Mouse (Mus musculus) thymus, postnatal 0 days (tissue): ENCODE data around the gene Tpsab1. TPM values are rescaled to one million over a fixed set of nuclear protein-coding genes. Genes with fewer than 3 reads are reported as not detected.

Experiments used
- DNase-seq: peaks from one replicate; pipeline ENCODE4 v3.0.0-alpha.2; 2015; ENCODE audit warnings: low spot score
- polyA plus RNA-seq: library from polyadenylated mRNA; unstranded; fragments of >200 nt; fragmentation: Nextera tagmentation; extraction: Ambion mirVana; gene quantifications from 2 replicates; pipeline ENCODE4 v1.2.1, GENCODE M21; 2015

Gene Tpsab1
- 0.30 and 0.40 TPM in 2 replicates for polyA plus RNA-seq

DNA sequence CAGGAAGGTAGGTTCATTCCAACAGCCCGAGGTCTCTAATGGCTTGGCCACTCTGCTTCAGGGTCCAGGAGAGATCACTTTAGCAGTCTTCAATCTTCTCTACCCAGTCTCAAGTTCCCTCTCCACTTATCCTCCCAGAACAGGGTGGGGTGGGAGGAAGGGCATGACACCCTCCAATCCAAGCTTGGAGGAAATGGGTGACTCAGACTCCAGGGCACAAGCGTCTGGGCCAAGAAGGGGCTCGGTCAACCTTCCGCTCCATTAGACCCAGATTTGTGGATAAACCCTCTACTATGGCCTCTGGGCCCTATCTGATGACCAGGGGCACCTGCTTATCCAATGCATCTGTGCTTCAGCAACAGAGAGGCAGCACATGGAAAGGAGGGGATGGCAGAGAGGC lies at the start of gene Tpsab1:
TSS of gene Tpsab1 (minus strand) at position 101 of the 400 bp plus-strand sequence.
- no peak for DNase-seq

DNA sequence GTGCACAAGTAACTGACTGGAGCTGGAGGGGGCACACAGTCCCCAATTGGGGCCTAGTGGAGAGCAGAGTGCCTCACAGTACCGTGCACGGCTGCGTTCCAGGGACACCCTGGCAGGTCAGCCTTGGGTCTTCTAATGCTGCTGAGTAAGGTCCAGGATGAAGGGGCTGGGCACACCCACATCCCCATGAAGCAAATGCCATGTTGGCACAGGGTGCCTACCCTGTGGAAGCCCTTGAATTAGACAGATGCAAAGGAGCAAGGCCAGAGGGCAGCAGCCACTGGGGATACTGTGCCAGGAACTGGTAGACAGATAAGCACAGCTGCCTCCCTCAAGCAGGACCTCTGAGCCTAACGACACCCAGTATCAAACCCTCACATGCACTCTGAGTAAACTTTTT lies 49.2 kb upstream of the Tpsab1 start:
- no peak for DNase-seq

DNA sequence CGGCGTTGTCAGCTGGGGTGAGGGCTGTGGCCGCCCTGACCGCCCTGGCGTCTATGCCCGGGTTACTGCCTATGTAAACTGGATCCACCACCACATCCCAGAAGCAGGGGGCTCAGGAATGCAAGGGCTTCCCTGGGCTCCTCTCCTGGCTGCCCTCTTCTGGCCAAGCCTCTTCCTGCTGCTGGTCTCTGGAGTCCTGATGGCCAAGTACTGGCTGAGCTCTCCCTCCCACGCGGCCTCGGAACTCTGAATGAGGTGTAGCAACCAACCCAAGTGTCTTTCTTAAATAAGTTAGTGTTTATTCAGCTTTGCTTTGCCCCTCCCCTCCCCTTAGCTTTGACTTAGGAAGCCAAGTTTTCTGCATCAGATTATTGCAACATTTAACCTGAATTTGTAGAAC lies 28.6 kb upstream of the Tpsab1 start:
- no peak for DNase-seq

DNA sequence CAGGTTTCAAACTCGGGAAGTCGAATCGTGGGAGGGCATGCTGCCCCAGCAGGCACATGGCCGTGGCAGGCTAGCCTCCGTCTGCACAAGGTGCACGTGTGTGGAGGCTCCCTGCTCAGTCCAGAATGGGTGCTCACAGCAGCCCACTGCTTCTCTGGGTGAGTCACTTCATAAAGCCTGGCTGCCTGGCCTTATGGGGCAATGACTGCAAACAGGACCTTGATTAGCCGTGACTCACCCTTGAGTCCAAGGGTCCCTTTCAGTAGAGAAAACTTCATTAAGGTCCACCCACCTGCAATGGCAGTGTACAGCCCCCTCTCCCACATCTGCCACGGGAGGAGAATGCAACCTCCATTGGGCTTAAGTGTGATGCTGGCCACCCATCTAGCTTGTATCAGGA lies 27.1 kb upstream of the Tpsab1 start:
- no peak for DNase-seq

DNA sequence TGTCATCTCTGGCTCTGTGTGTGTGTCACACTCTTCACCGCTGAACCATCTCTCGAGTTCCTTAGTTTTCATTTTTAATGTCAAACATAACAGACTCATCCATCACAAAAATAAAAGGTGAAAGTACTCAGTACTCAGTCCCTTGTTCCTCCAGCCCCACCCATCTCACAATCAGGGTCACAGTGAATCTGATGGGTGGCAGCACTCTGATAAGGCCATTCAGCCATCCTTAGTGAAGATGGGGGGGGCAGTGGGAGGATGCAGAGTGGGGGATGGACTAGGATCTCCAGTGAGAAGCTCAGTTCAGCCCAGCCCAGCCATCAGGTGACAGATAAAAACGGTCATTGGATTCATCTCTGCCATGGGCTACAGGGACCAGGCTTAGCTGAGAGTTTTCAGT lies 23.6 kb upstream of the Tpsab1 start, which contains the start of gene Tpsg1:
TSS of gene Tpsg1 (plus strand) at position 301 of the 400 bp plus-strand sequence.
- no peak for DNase-seq

DNA sequence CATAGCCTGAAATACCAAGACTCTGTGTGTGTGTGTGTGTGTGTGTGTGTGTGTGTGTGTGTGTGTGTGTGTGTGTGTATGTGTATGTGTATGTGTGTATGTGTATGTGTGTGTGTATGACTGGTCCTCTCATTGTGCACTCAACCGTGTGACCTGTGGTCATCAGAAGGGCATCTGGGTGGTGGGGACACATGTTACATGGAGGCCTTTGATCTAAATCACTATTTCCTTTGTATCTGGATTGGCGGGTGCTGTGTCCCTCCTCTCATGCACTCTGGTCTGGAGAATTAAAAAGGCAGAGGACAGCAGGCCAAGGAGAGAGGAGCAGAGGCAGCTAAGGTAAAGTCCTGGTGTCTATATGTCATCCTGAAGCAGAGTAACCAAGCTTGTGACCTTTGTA lies 20.6 kb upstream of the Tpsab1 start, which contains the start of gene Tpsb2:
TSS of gene Tpsb2 (plus strand) at position 301 of the 400 bp plus-strand sequence.
- DNase-seq, result no peak

DNA sequence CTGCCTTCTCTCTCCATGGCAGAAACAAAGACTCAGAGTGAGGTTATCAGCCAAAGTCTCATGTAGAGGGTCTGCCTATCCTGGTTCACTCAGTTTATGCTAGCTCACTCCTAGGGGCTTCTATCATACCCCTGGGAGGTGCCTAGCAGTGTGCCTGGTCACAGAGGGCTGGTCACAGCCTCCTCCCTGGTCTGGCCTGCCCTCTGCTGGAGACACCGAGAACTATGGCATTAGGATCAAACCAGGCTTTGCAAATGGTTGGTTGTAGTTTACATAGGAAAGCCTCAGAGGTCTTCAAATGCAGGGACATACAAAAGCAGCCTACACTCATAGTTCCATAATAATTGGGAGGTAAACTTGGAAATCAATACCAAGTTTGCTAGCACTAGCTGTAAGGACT lies 18.4 kb upstream of the Tpsab1 start:
- peak; percentile 38 for DNase-seq

DNA sequence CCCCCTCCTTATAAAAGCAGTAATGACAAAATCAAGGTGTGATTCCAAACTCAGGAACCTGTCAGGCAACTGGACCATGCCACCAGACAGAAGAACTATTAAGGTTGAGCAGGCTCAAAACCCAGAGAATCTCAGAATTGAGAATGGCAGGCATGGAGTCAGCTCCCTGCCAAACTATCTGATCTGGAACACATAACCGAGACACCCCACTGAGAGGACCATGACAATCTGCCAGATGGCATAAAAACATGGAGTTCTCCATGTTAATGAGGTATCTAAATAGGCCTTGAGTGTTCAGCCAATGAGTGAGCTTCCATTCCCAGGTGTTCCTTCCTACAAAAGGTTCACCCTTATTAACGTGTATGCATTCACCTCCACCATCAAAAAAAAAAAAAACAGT lies 15.9 kb upstream of the Tpsab1 start:
- no peak for DNase-seq

DNA sequence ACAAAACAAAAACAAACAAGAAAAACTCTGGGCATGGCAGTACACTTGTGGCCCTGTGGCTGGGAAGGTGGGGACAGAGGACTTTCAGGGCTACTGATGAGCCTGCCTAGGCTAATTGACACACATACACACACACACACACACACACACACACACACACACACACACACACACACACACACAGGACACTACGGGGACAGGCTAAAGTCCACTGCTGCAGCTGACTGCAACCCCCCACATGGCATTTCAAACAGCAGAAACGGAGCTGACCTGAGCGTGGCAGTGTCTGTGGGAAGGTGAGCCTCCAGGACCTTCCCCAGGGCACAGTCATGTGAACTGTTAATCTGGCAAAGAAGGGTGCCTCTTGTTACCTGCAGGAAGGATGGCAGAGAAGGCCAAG lies 3.9 kb downstream of the Tpsab1 start:
- no peak for DNase-seq

DNA sequence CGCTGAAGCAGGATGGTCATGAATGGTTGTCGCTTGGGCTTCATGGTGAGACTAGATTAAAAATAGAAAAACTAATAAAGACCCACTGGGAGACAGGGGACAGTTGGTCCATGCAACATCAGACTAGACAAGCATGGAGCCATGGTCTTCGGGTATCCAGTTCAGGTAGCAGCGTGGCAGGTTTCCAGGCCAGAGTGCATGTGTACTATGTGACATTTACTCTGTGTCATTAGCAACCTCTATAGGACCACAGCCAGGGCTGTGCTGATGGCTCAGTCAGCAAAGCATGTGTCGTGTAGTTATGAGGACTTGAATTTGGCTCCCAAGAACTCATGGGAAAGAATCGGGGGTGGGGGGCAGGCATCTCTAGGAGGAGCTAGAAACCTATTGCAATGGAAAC lies 5.4 kb downstream of the Tpsab1 start:
- DNase-seq, result no peak

DNA sequence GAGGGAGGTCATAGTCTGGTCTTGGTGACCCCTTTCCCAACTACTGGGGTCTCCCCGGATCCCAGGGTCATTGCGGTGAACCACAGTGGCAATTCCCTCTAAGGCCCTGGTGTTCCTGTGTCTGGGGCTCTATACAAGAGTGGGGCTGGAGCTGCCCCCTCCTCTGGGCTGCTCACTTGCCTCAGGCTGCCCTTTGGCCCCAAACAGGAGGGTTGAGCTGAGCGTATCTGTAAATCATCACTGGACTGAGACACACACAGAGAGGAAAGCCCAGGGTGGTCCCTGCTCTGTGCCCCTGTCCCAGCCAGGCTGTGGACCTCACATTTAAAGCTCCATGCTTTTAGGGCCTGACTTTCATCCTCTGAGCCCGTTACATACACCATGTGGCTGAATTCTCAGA lies 7.1 kb downstream of the Tpsab1 start:
- no peak for DNase-seq

DNA sequence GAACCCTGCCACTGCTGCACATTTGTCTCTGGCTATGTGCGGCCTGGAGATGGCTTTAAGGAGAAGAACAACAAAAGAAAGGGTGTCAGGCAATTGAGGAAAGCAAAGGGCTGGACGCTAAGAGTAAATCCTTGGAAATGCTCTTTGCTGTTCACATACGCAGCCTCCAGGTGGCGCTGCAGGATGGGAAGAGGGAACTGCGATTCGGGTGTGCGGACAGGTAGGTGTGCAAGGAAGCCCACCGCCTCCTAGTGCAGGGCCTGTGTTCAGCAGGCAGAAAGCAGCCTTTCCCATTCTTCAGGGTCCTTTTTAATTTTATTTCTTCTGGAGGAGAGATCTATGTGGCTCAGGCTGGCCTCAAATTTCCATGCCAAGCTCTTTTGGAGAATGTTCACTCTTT lies 11.4 kb downstream of the Tpsab1 start:
- DNase-seq, result peak; percentile 62

DNA sequence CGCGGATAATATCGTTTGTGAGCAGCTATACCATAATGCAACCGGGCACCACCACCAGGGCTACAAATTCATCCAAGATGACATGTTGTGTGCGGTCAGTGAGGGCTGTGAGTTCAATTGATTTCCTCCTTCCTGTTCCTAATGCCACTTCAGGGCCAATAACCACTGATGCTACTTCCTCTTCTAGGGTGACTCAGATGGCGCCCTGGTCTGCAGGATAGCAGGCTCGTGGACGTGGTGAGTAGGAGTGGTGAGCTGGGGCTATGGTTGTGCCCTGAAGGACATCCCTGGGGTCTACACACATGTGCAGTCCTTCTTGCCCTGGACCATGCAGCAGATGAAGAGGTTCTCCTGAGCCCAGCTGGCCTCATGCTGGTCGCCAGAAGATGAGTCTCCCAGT lies 13.0 kb downstream of the Tpsab1 start:
- DNase-seq, result no peak

DNA sequence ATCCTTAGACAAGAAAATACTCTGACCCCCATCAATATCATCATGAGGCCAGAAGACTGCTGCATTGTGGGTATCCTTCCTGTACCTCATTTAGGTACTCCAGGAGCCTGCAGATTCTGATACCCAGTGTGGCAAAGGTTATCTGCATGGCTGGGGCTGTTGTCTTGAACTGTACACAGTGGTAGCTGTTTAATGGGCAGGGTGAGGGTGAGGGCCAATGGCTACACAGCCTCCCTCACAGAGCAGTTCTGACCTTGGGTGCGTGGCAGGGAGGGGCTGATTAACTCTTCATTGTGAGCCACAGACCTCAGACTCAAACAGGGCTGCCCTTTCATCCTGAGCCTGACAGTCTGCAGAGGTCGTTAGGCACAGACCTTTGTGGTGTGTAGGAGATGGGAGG lies 22.4 kb downstream of the Tpsab1 start:
- DNase-seq, result no peak

DNA sequence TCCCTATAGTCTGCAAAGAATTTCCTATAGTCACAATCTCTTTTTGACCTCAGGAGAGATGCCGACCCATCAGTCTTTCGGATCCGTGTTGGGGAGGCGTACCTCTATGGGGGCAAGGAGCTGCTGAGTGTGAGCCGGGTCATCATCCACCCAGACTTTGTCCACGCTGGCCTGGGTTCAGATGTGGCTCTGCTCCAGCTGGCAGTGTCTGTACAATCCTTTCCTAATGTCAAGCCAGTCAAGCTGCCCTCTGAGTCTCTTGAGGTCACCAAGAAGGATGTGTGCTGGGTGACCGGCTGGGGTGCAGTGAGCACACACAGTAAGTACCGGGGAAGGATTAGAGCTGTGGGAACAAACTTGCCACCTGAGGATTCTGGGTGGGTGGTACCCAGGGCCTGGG lies 24.5 kb downstream of the Tpsab1 start:
- DNase-seq, result no peak

DNA sequence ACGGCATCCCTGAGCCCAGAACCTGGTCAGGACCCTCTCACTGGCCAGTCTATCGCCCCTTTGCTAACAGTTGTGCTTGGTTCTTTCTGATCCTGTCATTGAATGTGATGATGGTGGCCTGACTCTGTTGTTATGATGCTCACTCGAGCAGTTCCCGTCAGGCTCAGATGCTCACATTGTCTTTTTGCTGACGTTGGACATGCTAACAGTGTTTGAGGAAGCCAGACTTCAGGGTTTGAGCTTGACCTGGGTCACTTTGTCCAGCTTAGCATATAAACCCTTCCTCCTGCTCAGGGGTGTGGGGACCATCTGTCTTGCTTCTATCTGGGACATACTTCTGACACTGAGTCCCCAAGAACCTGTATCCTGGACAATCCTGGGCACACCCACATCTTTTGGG lies 27.0 kb downstream of the Tpsab1 start, which contains the start of gene Prss29:
TSS of gene Prss29 (plus strand) at position 301 of the 400 bp plus-strand sequence.
- DNase-seq, result no peak

DNA sequence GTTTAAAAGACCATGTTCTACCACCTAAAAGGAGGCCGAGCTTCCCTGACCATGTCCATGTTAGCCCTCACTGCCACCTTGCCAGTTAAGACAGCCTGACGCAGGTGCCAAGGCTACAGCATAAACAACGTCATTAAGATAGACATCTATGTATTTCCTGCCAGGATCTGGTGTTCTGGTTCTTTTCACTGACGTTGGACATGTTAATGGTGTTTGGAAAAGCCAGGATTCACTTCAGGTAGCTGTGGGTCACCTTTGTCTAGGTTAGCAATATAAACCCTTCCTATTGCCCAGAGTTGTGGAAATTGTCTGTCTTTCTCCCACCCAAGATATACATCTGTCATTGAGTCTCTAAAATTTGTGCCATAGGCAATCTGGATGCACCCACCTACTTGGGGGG lies 37.0 kb downstream of the Tpsab1 start, which contains the start of gene Prss28:
TSS of gene Prss28 (plus strand) at position 301 of the 400 bp plus-strand sequence.
- no peak for DNase-seq

DNA sequence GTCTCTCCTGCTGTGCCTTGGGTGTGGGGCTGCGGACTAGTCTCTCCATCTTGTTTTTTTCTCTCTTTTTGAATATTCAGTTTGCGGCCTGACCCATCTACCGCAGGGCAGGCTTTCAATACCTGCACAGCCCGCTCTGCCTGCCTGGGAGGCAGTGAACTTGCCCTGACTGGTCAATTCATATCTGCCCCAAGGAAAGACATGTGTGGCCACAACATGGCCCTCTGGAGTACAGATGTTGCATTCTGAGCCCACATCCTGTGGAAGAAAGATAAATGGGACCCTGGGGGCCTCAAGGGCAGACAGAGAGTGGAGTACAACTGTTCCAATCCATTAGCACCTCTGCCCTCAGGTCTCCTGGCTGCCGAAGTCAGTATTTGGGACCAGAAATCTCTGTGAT lies 47.3 kb downstream of the Tpsab1 start, which contains the start of gene Prss34:
TSS of gene Prss34 (plus strand) at position 301 of the 400 bp plus-strand sequence.
- no peak for DNase-seq

DNA sequence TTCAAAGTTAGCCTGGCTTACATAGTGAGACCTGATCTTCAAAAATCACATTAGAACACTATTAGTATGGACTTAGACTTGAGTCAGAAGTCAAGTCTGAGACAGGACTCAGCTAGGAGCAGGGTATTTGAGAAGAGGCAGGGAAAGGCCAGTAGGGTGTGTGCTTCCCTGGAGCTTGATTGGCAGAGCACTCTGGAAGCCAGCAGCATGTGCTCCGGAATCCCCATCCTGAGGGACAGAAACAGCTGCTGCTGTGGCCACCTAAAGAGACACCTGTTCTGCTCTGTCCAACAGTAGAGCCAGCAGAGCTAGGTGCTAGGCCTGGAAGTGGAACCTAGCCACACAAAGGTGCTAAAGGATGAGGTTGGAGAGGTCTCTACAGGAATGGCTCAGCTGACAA lies 51.3 kb downstream of the Tpsab1 start:
- DNase-seq, result no peak

DNA sequence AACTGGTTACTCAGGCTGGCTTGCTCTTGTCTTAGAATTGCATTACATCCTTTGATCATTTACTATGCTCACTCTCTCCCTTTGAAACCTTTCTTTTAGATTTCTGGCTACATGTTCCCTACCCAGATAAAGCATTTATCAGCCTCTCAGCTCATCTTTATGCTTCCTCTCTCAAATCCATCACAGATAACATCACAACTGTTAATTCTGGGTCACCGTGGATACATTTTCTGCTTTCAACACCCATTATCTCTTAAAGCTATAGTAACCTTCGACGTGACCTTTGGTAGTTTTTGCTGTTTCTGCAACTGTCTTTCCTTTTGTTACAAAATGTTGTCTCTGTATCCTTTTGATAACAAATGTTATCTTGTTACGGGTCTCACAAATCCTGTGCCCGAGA lies 51.9 kb downstream of the Tpsab1 start:
- DNase-seq, result no peak
